Mouse (Mus musculus): ENCODE measurements at regions not wholly inside any gene's neighbourhood (a gene's known extent, or its start where the extent isn't known, plus 50 kb on each side); places are given as distances from the start of the nearest gene placed in this dataset.

DNA sequence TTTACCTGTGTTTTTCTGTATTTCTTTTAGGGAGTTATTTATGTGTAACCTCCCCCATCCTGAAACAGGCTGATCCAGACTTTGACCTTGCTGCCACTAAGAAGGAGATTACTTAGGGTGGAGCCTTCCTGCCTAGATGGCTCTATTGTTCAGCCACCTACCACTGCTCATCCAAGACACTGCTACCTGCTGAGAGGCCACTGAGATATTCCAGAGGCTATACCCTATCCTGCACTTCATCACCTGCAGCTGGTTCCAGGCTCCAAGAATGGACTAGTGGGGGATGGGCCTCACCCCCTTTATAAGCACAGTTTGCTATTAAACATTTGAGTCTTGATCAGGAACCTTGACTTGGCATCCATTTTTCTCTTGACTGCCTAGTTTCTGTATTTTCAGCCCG, 1433.2 kb upstream of the Cdh6 start:
- TF ChIP-seq CTCF (conservative IDR thresholded peaks at IDR 0.05 in 1 of 2, IDR thresholded peaks at IDR 0.05 in 1 of 2; ENCODE audit: low read depth in 2 of 2, low read length in 2 of 2) (no peak), JUND (conservative IDR thresholded peaks at IDR 0.05; ENCODE audit: low read depth, low read length) (no peak), E2F4 (IDR thresholded peaks at IDR 0.05; ENCODE audit: insufficient replicate concordance, low read depth, low read length) (no peak), EP300 (IDR thresholded peaks at IDR 0.05; ENCODE audit: low read length) (no peak), ELF1 (IDR thresholded peaks at IDR 0.05; ENCODE audit: low read depth, low read length) (no peak), UBTF (IDR thresholded peaks at IDR 0.05; ENCODE audit: low read depth, low read length) (no peak), ZMIZ1 (IDR thresholded peaks at IDR 0.05; ENCODE audit: low read depth, low read length) (no peak), POLR2A (IDR thresholded peaks at IDR 0.05; ENCODE audit: low read depth, low read length) (no peak), MAX (IDR thresholded peaks at IDR 0.05; ENCODE audit: low read length) (no peak), CHD1 (IDR thresholded peaks at IDR 0.05; ENCODE audit: low read depth, low read length) (no peak), ZKSCAN1 (IDR thresholded peaks at IDR 0.05; ENCODE audit: borderline replicate concordance, low read depth, low read length) (no peak), USF1 (IDR thresholded peaks at IDR 0.05; ENCODE audit: low read depth, low read length) (no peak), ZNF384 (IDR thresholded peaks at IDR 0.05; ENCODE audit: low read depth, low read length) (no peak), CHD2 (IDR thresholded peaks at IDR 0.05; ENCODE audit: low read length) (no peak)
